Mouse (Mus musculus) adrenal gland, adult 10 weeks (tissue): ENCODE results near the gene Ttc33. TPM values are rescaled to one million over a fixed set of nuclear protein-coding genes. Genes with fewer than 3 reads are reported as not detected.

Experiments
- polyA plus RNA-seq: library from polyadenylated mRNA; stranded (reverse); fragments of 350-450 nt; fragmentation: Illumina TruSeq; extraction: RNeasy Lipid Tissue Mini Kit (QIAGEN cat#74804); gene quantifications from one replicate; pipeline ENCODE4 v1.2.3, GENCODE M21; 2014; ENCODE audit warnings: low read depth, low replicate concordance

The Ttc33 gene
- polyA plus RNA-seq = 113 TPM

DNA sequence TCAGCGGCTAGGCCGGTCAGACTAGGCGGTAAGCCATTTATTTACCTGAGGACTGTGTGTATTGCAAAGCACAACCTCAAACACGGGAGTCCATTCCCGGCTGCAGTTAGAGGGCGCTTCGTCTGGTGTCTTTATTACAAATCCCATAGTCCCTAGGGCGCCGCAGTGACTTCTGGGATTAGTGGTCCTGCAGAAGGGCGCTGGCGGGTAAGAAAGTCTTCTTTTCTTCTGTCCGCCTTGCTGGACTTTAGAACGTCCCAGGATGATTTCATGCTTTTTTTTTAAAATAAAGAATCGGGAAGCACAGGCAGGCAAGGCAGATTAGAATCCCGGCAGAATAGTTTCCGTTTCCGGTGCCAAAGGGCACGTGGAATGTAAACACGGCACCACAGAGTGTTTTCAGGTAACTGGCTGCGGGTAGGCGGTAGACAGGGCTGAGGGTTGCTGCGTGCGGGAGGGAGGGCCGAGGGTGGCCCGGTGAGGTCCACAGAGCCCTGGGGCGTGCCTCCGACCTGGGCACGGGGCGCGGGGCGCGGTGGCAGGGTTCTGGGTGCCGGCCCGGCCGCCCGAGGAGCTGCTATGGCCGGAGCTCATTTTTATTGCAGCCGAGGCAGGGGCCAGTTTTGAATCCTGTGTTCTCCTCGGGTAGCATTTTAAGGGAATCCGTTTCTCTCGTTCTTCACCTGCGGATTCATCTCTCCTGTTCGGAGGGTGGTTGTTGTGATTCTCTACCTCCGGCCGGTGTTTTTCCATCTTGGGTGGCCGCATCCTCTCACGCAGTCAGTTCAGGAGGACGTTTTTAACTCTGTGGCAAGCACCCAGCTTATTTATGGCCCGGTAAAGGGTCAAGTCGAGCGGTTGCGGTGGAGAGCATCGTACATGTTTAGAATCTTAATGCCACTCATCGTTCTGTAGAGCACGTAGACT lies at the start of gene Ttc33:
Gene Ttc33, plus strand, starts transcription at position 160 of the 927 bp plus-strand sequence.

DNA sequence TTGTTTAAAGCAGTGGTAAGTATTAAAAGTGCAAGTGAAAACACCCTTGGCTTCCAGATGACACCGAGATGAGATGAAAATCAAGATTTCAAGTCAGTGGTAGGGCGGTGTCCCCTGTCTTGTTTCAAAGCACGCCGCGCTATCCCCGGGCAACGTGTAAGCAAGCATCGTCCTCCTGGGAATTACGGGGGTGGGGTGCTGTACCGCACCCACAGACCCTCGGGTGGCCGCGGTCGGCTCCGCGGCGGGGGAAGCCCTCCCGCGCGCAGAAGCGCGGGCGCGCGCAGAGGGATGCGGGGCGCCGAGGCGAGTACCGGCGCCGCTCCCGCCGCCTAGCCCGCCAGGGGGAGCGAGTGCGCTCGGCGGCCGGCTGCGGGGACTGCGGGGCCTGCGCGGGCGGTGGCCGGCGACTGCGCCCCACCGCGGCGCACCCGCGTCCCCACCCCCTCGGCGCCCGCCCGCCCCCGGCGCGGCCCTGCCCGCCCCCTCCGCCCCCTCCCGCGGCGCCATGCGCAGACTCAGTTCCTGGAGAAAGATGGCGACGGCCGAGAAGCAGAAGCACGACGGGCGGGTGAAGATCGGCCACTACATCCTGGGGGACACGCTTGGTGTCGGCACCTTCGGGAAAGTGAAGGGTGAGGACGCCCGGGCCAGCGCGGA lies 41.8 kb upstream of the Ttc33 start, which contains the start of gene Prkaa1:
Gene Prkaa1, plus strand, starts transcription at position 501 of the 660 bp plus-strand sequence.

DNA sequence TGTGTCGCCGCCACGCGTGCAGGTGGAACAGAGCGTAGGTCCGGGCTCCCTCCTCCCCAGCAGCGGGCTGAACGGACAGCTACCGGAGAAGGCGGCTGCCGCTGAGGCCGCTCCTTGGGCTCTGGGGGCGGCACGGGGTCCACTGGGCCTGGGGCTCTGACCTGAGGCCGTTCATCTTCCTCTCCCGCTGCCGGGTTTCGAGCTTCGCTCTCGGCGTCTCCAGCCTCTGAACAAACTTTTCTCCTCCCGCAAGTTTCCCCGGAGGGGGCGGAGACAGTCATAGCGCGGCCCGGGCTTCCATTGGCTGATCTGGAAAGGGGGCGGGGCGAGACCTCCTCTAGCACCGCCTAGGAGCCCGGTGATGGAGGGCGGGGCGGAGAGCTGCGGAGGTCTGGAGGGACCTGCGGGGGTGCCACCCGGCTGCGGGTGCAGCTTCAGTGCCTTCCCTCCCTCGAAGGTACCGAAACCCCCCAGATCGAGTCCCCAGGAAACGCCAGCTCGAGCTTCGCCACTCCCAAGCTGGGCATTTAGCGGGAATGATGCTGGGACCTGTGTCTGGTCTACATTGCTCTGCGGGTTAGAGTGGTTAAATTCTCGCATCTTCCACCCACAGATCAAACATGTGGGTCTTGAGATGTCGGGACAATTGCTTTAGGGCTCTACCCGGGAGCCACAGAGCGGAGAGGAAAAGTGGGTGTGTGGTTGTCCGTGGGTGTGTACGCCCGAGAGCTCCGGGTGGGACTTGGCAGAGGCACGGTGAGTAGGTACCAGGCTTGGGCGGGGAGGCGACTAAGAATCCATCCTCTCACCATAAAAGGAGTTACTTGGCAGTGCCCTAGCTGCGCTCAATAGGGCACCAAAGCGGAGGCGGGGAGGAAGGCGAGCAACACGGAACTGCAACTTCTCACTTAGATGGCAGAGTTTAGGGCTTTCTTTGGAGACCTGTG lies 58.9 kb downstream of the Ttc33 start, which contains the start of gene Ptger4:
Gene Ptger4, minus strand, starts transcription at position 229 of the 947 bp plus-strand sequence.

Other genes with a start within 250 kb of the Ttc33 start
- gene C7, start 121.8 kb upstream of the Ttc33 start, polyA plus RNA-seq = 20.2 TPM
- 6.8 TPM for gene Card6, start 77.0 kb upstream of the Ttc33 start, polyA plus RNA-seq
- 23.4 TPM for gene Rpl37, start 68.9 kb upstream of the Ttc33 start, polyA plus RNA-seq
- 135 TPM for gene Prkaa1, start 41.7 kb upstream of the Ttc33 start, polyA plus RNA-seq
- gene Ptger4, start 58.7 kb downstream of the Ttc33 start, polyA plus RNA-seq = 1.6 TPM